Mouse (Mus musculus) heart, postnatal 25 days (tissue): ENCODE measurements around the gene Trim15. TPM values are rescaled to one million over a fixed set of nuclear protein-coding genes. Genes with fewer than 3 reads are reported as not detected.

Source experiments
- DNase-seq: peaks from one replicate; pipeline ENCODE4 v3.0.0; 2022; ENCODE audit warnings: low spot score
- intact Hi-C: fragments of 180-260 bp; cut with DNase I; formaldehyde crosslinking; loops from one replicate; pipeline ENCODE4 v1.15.1; 2025
- total RNA-seq, 2 experiments: library from RNA; stranded (reverse); gene quantifications; 2 replicates each; pipeline ENCODE4 v1.2.3; 2021

Gene Trim15
- total RNA-seq, 2 experiments from 2014 or later: not detected

DNA sequence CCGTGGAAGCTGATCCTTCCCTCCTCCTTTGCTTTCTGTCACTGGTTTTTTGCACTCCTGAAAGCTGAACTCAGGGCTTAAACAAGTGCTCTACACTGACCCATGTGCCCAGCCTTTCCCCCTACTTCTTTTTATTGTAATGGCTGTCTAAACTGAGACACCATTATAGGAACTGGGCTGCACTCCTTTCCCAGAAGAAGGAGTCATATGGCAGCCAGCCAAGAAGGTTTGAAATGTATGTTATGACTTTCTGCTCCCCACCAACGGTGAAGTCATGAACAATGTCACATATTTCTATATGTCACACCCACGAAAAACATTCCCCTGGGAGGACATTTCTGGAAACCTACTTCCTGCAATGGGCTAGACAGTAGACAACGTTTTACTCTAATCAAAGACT lies 7.6 kb upstream of the Trim15 start:
- intact Hi-C loops: no loop called here
- DNase-seq: no peak

DNA sequence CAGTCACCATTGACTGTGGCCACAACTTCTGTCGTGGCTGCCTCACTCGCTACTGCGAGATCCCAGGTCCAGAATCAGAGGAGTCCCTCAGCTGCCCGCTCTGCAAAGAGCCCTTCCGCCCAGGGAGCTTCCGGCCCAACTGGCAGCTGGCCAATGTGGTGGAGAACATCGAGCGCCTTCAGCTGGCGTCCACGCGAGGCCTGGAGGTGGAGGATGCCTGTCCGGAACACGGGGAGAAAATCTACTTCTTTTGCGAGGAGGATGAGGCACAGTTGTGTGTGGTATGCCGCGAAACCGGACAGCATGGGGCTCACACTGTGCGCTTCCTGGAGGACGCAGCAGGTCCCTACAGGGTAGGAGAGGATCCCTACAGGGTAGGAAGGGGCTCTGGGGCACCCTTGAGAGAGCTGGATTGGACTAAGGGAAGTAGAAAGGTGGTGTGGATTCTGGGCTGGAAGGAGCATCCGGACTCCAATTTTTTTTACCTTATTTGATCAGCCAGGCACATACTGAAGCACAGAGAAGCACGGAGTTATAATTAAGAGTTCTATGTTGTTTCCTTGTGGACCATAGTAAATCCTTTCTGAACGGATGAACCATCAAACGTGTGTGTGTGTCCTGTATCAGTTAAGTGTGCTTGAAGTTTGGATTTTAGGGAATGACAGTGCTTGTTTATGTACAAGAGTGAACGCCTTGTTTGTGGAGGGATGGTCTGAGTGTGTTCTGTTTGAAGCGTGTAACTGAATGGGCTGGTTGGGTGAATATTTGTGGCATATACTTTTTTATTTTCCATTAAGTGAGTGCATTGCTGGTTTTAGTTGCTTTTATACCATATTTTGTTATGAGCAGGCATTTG lies 3.2 kb upstream of the Trim15 start:
- intact Hi-C loops: no loop called here
- no peak for DNase-seq

DNA sequence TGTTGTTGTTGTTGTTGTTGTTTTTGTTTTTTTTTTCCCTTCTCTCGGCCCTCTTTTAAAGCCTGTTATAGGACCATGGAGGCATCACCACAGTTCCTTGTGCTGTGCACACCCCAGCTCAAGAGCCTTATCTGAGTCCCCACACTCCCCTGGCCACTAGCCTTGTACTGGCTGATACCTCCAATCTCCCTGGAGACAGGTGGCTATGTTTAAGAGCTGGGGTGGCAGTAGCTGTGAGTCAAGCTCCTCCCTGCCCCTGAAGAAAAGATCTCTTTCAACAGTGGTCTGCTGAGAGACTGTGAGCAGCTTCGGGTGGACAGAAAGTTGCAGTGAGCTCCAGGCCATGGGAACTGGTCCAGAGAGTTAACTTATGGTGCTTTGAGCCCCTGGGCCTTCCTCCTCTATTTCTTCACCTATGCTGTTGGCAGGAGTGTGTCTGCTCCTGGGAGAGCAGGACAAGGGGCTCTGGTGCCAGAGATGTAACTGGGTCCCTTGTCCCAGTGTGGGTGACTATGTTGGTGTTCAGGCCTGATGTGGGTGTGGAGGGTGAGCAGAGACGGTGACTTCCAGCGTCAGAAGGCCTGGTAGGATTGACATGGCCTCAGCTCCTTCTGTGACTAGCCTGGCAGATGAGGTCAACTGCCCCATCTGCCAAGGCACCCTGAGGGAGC lies 2.4 kb upstream of the Trim15 start, which contains the start of gene Trim10:
Gene Trim10, plus strand, starts transcription at position 291 of the 671 bp plus-strand sequence.
- DNase-seq: no peak
- intact Hi-C loops: no loop called here

DNA sequence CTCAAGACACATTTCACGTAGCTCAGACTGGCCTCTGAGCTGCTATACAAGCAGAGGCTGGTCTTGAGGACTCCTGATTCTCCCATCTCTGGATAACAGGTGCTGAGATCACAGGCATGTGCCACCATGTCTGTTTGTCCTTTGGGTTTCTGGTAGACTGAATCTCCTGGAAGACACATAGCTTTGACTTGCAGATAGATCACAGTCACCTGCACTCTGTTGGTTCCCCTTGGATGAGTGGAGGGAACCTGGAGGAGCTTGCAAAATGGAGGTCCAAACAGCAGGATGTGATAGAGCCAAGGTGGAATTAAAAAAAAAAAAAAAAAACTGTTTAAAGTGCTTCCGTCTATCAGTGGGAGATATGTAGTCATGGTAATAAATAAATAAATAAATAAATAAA lies 1.8 kb upstream of the Trim15 start:
- intact Hi-C loops: no loop called here
- no peak for DNase-seq

DNA sequence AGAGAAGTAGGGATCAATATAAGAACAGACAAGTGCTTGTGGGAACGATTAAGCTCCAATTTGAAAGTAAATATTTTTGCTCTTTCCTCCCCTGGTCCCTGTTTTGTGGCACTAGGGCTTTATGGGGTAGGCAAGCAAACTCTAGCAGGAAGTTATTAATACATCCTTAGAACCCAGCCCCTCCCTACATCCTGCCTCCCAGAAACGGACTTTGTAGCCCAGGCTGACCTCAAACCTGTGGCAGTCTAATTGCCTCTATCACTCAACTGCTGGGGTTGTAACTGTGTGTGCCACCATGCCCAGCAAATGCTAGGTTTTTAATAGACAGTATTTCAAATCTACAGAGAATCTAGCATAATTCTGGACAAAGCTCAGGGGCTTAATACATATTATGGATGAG lies 5.3 kb downstream of the Trim15 start:
- intact Hi-C loops: no loop called here
- DNase-seq: no peak

DNA sequence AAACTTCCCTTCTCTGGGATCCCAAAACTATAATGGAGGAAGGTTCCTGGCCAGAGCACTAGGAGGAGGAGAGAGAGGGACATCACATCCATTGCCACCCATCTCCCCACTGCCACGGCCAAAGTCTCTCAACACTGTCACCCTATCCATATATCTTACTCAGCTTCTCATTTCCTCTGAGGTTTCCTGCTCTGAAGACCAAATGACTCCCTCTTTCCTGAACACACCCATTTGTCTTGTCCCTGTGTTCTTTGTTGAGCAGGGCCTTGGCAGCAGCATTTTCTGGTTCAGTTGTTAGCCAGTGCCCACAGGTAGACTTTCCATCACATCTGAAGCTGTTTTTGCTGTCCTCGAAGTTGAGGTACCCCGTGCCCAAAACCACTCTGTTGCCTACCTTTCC lies 8.8 kb downstream of the Trim15 start:
- no peak for DNase-seq
- intact Hi-C loops: no loop called here

DNA sequence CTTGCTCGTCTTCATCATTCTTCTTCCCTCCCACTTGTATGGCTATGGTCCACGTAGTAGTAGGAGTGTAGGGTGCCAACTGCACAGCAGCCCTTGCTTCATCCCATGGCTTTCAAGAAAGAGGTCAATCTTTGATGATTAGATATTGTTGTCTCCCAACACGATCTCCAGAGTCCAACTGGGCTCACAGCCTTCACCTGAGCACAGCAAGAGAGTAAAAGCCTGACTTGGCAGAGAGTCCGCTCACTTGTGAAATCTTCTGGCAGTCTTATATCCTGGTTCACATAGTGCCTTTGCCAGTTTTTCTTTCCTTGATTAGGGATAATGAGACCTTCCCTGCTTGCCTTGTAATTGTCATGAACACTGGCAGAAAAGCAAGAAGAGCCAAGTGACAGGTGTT lies 10.8 kb downstream of the Trim15 start:
- intact Hi-C loops: no loop called here
- no peak for DNase-seq

DNA sequence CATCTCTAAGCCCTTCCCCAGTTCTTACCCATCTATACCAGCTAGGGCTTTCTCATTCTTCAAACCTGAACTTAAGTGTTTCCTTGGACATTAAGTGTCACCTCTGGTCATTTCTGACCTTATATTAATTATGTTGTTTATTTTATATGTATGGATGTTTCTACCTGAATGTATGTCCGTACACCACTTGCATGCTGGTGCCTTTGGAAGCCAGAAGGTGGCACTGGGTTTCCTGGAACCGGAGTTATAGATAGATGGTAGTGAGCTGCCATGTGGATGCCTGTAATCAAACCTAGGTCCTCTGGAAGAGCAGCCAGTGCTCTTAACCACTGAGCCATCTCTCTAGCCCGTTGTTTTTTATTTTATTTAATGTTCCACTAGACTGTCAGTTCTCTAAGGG lies 11.5 kb downstream of the Trim15 start:
- intact Hi-C loops: no loop called here
- no peak for DNase-seq

DNA sequence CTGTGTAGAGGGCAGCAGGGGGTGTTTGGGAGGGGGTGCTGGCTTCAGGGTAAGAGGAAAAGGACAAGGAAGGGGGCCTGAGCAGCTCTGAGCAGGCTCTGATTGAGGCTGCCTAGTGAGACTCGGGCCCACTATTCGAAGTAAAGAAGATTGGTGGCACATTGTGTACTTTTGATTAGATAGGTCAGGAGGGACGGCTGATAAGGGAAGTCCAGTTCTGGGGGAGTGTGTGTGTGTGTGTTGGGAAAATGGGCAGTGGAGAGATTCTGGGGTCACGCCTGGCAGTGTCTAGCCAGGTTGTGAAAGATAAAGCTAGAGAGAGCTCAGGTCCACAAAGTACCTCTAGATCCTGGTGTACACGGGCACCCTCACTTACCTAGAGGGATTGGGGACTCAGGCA lies 15.4 kb downstream of the Trim15 start:
- intact Hi-C loops: no loop called here

DNA sequence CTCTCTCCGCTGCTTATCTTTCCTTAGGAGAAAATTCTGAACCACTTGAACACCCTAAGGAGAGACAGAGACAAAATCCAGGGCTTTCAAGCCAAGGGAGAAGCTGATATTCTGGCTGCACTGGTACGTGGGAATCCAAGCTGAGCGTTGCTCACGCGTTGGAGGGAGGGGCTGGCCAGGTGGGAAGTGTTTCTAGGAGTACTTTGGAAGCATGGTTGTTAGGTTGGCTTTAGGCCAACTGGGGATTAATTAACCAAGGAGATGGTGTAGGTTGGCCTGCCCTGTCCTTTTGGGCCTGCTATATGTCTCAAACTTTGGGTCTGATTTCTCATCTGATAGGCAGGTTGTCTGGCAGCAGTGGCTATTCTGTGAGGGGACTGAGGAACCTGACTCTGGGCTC lies 15.8 kb downstream of the Trim15 start:
- no peak for DNase-seq
- intact Hi-C loops: no loop called here

More for the DNA sequence above, 15.4 kb downstream of the Trim15 start:
- no peak for DNase-seq

DNA sequence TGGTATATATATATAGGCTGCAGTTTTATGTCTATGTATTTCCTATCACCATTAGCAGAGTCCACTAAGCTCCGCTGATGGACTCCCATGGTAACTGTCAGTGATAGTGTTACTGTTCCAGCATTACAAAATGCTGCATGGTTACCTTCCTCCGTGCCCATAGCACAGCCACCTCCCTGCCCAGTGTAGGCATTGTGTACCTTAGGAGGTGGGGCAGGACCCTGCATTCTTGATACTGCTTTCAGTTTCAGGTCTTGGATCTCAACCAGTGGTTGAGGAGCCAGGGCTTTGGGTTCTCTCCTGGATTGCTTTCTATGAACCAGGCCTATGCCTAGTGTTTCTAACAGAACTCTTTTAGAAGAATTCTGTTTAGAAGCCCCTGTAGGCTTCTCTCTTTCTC lies 17.0 kb downstream of the Trim15 start:
- DNase-seq: no peak
- intact Hi-C loops: no loop called here

DNA sequence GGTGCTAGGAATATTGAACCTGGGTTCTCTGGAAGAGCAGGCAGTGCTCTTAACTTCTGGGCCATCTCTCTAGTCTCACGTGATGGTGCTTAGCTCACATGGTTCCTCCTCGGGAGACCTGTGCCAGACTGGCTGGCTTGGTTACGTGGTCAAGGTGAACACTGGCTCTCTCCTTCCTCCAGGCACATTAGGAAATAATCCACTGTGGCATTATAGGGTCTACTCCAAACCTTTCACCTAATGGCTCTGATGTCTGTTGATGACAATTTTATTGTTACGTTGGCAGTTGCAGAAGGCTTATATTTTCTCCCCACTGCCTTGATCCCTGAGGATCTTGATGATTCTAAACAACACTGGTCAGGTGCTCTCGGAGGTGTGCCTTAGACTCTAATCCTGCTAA lies 18.1 kb downstream of the Trim15 start:
- no peak for DNase-seq
- intact Hi-C loops: no loop called here

DNA sequence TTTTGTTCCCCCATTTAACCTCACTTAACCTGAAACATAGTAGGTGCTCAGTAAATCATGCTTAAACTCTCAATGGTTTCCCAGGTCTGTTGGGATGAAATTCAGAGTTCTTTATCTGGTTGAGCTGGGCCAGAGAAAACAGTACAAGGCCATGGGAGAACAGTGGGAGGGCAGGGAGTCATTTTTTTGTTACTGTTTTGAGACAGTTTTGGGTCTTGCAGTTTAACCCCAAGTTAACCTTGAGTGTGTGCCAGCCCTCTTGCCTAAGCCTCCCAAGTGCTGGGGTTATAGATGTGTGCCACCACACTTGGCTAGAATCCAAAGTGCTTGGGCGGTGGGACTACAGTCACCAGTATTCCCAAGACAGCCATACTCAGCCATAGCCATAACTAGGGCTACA lies 22.3 kb downstream of the Trim15 start:
- intact Hi-C loops: no loop called here
- no peak for DNase-seq

DNA sequence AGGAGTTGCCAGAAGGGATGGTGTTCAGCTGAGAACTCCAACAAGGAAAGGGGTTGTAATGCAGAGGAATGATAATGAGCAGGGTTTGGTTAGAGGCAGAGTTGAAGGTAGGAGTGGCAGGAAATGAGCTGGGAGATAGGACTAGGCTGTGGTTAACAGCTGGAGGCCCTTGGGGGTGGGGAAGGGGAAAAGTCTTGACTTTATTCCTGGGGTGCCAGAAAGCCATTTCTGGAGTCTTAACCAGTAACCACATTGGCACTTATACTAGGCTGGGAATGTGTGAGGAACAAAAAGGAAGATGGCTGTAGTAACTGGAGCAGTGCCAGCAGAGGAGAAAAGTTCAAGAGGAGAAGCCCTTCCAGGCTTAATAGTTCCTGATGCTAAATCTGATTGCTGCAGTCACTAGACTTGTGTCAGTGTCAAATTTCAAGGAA lies 22.7 kb downstream of the Trim15 start:
- intact Hi-C loops: no loop called here

DNA sequence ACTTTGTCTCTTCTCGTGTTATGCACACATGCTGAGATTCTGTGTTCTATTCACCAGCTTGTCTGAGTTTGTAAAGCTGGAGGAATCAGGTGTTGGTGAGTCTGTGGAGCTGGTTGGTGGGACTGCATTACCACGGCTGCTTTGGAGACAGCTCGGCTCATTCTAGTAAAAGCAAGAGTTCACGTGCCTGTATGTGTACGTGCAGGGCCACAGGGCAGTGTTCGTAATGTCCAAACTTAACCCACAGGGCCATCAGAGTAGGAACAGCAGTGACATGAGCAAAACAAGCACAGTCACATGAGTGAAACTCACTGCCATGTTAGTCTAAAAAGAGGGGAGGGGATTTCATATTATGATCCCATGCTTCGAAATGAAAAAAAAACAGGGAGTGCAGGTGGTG lies 23.3 kb downstream of the Trim15 start:
- no peak for DNase-seq
- intact Hi-C loops: no loop called here

More for the DNA sequence above, 22.7 kb downstream of the Trim15 start:
- DNase-seq: no peak

DNA sequence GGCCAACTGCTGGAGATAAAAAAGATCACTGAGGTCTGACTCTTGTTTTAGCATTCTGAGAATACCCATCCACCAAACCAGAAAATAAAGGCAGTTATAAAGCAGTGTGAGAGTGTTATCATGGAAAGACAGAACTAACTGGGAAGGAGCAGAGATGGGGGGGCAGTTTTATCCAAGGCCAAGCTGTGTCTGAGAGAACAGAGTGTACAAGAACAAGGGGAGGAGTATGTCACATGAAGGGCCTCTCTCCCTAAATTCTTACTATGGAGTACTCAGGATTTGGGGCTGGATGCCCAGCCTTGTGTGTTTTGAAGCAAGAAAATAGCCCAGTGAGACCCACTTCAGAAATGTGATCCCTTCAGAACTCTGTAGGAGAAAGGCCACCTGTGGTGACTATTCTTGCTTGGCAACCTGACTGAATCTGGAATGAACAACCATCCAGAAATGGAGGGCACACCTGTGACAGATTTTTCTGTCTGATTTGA lies 26.0 kb downstream of the Trim15 start:
- intact Hi-C loops: no loop called here
- no peak for DNase-seq

DNA sequence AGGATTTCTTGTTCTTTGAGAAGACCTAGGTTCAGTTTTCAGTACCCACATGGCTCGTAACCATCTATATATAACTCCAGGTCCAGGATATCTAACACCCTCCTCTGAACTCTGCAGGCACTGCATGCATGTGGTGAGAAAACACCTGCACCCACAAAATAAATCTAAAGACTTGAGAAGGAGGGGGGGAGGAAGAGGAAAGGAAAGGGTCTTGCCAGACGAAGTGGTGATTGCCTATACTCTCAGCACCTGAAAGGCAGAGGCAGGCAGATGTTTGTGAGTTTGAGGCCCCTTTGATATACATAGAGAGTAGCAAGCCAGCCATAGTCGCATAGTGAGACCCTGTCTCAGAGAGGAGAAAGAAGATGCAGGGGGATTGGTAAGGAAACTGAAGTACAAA lies 27.1 kb downstream of the Trim15 start:
- intact Hi-C loops: loop anchor here (5.0 kb wide), 1 partner anchor 117 kb away; the partner anchor contains the start of genes Znrd1 and Znrd1as
- DNase-seq: no peak

DNA sequence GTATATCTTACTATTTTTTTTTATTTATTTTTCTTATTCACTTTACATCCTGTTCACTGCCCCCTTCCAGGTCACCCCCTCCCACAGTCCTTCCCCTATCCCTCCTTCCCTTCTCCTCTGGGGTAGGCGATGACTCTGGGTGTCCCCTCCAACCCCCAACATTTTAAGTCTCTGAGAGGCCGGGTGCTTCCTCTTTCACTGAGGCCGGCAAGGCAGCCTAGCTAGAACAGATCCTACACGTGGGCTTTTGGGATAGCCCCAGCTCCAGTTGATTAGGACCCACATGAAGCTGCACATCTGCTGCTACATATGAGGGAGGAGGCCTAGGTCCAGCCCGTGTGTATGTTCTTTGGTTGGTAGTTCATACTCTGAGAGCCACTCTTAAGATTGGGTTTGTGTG lies 28.0 kb downstream of the Trim15 start:
- intact Hi-C loops: loop anchor here (5.0 kb wide), 1 partner anchor 118 kb away; the partner anchor contains the start of genes Znrd1 and Znrd1as
- no peak for DNase-seq

DNA sequence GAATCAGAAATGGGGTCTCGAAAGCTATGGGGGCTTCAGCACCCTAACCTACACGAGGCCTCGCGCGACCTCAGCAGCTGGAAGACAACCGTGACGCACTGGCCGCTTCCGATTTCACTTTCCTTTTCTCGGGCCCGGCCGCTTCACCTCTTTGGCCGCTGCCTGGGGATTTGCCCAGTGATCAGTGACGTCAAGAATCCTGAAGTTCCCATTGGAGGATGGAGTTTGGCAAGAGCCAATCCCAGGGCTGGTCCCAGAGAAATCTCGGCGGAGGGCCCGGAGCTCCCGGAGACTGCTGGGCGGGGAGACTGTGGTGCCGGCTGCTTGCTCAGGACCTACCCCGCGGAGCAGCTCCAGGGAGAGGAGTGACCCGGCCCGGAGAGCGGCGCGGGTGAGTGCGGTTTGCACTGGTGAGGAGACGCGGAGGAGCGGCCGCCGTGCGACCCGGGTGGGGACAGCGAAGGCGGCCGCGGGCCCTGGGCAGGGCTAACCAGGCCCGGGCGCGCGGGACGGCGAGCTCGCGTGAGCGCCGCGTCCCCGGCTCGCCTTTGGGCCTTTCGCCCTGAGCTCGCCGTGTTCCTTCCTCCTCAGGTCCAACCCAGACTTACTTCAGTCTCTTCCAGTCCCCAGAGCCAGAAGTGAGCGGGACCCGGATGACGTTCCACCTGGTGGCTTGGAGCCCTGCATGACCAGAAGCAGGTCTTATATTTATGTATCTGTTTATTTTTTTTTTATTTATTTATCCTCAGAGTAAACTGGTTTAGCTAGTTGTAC lies 29.9 kb downstream of the Trim15 start, which contains the start of gene Trim26:
Gene Trim26, plus strand, starts transcription at position 261 of the 774 bp plus-strand sequence.
- intact Hi-C loops: loop anchor here (5.0 kb wide), 1 partner anchor 120 kb away; the partner anchor contains the start of genes Znrd1 and Znrd1as
- peak; percentile 96 for DNase-seq

DNA sequence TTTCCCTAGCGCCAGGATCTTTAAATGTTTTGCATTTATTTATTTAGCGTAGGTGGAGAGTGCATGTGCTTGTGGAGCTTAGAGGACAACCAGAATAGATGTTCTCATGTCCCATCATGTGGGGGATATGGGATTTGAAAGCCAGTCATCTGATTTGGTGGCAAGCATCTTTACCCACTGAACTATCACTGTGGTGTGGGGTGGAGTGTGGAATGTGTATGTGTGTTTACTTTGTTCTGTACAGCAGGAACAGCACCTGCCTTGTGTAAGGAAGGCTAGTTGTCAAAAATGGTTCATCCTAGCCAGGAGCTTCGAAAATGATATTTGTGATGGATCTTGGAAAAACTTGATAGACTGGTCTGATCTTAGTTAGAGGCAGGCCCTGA lies 30.6 kb downstream of the Trim15 start:
- intact Hi-C loops: loop anchor here (5.0 kb wide), 1 partner anchor 121 kb away; the partner anchor contains the start of genes Znrd1 and Znrd1as
- no peak for DNase-seq
